Mouse (Mus musculus) layer of hippocampus, adult 2 months (tissue): ENCODE results near the gene Actg2. TPM values are rescaled to one million over a fixed set of nuclear protein-coding genes. Genes with fewer than 3 reads are reported as not detected.

Experiments used
- DNase-seq, 2 experiments: peaks; one replicate each; pipeline ENCODE4 v3.0.0; 2022; ENCODE audit warnings: low spot score in 2 of 2
- H3K27ac ChIP-seq: fragments of 200-600 bp; 2 replicates; pipeline ENCODE4 v1.8.1; 2022
- H3K4me3 ChIP-seq: fragments of 200-600 bp; 2 replicates; pipeline ENCODE4 v1.8.1; 2022; ENCODE audit warnings: mild to moderate bottlenecking
- CTCF ChIP-seq: fragments of 200-600 bp; conservative IDR thresholded peaks from 2 replicates; pipeline ENCODE4 v1.8.1; 2022; ENCODE audit warnings: antibody characterized with exemption, mild to moderate bottlenecking, moderate library complexity
- total RNA-seq, 2 experiments: library from RNA; stranded (reverse); gene quantifications; 2 replicates each; pipeline ENCODE4 v1.2.3; 2021

The Actg2 gene
- total RNA-seq, 2 experiments from 2014 or later: not detected

DNA sequence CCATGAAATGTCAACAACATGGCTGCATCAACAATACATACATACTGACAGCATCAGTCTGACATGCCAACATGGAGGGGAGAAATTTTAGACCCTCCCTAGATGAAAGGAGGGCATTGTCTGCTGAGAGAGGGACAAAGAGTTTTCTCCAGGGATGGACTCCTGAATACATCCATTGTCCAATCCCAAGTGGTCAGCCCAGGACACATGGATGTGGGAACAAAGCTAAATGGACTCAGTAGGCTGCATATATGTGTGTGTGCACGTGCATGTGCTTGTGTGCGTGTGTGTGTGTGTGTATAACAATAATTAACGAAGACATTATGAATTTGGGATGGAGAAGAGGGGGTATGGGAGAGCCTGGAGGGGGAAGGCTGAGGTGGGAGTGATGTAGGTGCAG is 9.7 kb upstream of the Actg2 start:
- TF ChIP-seq CTCF: no peak
- Histone ChIP-seq H3K4me3 (no peak overlapping the region), H3K27ac (peak overlapping the region; percentile 84)
- DNase-seq: no peak

GRCm38 (mm10) chr6:83541756-83542456 is 5.8 kb upstream of the Actg2 start:
- no peak for TF ChIP-seq CTCF
- H3K27ac ChIP-seq: peak overlapping the region; percentile 91
- DNase-seq: peak in 1 of 2 experiments; percentile 12
- H3K4me3 ChIP-seq: no peak overlapping the region

- no peak for TF ChIP-seq CTCF
Measured at GRCm38 (mm10) chr6:83540017-83540416, 4.0 kb upstream of the Actg2 start.

GRCm38 (mm10) chr6:83536795-83537059 is 662 bp upstream of the Actg2 start:
- DNase-seq: no peak
- Histone ChIP-seq H3K4me3 (no peak overlapping the region), H3K27ac (no peak overlapping the region)
- no peak for TF ChIP-seq CTCF

More at GRCm38 (mm10) chr6:83540017-83540416, 4.0 kb upstream of the Actg2 start:
- peak; percentile 48 to 74 for DNase-seq
- no peak overlapping the region for H3K4me3 ChIP-seq
- peak overlapping the region; percentile 91 for H3K27ac ChIP-seq

GRCm38 (mm10) chr6:83532608-83533007 is 3.5 kb downstream of the Actg2 start:
- DNase-seq: no peak
- TF ChIP-seq CTCF: no peak
- Histone ChIP-seq H3K27ac (no peak overlapping the region), H3K4me3 (no peak overlapping the region)

GRCm38 (mm10) chr6:83523194-83523593 is 12.9 kb downstream of the Actg2 start:
- no peak for TF ChIP-seq CTCF
- H3K27ac ChIP-seq: no peak overlapping the region
- H3K4me3 ChIP-seq: no peak overlapping the region
- no peak for DNase-seq

- Histone ChIP-seq H3K27ac (no peak overlapping the region), H3K4me3 (no peak overlapping the region)
- no peak for DNase-seq
- TF ChIP-seq CTCF: no peak
Measured at GRCm38 (mm10) chr6:83521784-83522183, 14.3 kb downstream of the Actg2 start.

- Histone ChIP-seq H3K27ac (no peak overlapping the region), H3K4me3 (no peak overlapping the region)
- TF ChIP-seq CTCF: no peak
- DNase-seq: no peak
Measured at GRCm38 (mm10) chr6:83518637-83519036, 17.4 kb downstream of the Actg2 start.

- no peak for TF ChIP-seq CTCF
- Histone ChIP-seq H3K27ac (no peak overlapping the region), H3K4me3 (no peak overlapping the region)
- DNase-seq: peak in 1 of 2 experiments; percentile 43
Measured at GRCm38 (mm10) chr6:83515172-83515571, 20.9 kb downstream of the Actg2 start.

GRCm38 (mm10) chr6:83512495-83512894 is 23.6 kb downstream of the Actg2 start:
- DNase-seq: peak; percentile 38 to 74
- no peak overlapping the region for H3K4me3 ChIP-seq
- H3K27ac ChIP-seq: no peak overlapping the region
- peak; percentile 88 for TF ChIP-seq CTCF

- no peak for DNase-seq
- peak; percentile 53 for TF ChIP-seq CTCF
- Histone ChIP-seq H3K4me3 (no peak overlapping the region), H3K27ac (peak overlapping the region; percentile 56; the same call in 1 of the 2 replicates)
Measured at GRCm38 (mm10) chr6:83510210-83510609, 25.9 kb downstream of the Actg2 start.

DNA sequence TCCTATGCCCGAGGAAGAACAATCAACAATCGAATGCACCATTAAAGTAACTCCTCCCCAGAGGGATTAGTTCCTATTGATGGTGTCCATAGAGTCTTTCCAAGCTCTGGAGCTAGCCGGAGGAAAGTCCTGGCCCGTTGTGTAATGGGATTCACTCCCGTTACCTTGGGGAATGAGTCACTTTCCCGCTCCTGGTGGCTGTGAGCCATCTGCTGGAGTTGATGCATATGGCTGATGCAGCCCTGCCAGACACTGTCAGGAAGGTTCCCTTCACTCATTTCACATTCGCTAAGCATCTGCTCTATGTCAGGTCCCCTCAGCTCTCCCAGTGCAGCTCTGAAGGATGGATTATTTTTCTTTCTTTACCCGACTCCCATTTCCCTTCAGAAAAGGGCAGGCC is 26.6 kb downstream of the Actg2 start:
- TF ChIP-seq CTCF: peak; percentile 38
- H3K4me3 ChIP-seq: no peak overlapping the region
- peak overlapping the region; percentile 56; the same call in 1 of the 2 replicates for H3K27ac ChIP-seq
- DNase-seq: peak in 1 of 2 experiments; percentile 47

DNA sequence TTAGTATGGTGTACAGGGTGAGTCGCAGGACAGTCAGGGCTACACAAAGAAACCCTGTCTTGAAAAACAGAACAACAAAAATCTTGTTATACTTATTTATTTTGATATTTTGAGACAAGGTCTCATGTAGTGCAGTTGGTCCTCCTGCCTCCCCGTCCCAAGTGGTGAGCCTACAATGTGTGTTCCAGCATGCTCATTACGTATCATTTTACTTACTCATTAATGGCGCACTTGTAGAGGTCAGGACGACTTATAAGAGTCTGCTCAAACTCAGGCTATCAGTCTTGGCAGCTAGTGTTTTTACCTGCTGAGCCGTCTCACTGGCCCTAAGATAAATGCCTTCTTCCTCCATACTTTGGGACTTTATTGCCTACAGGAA is 28.9 kb downstream of the Actg2 start:
- DNase-seq: no peak
- H3K27ac ChIP-seq: peak overlapping the region; percentile 98
- no peak for TF ChIP-seq CTCF
- peak overlapping the region; percentile 87 for H3K4me3 ChIP-seq
